8 mouse cellular contexts compared by ENCODE assay signal in genomic region chr2:106002835-106003739, GRCm38 (mm10). TPM values are rescaled to one million over a fixed set of nuclear protein-coding genes. Genes with fewer than 3 reads are reported as not detected.
A peak's percentile ranks its signal among the peaks of the same experiment; 100 is the strongest.
DNase-seq lines count a peak whose midpoint lies in the region; ATAC-seq and TF ChIP-seq lines count a peak whose summit lies in the region.

Dnajc24 (minus strand) TSS chr2:106003549.

- peaks cover 8% of the 10 kb centered on the region for H3K36me3 ChIP-seq in megakaryocyte, embryonic 14.5 days (replicated peaks; ENCODE audit: low read length)

- ATAC-seq in activated CD4-positive, CD25-positive, alpha-beta regulatory T cell, adult 4 months = peak; percentile 98

- peak within 1 kb of the TSS; percentile 92 for H3K4me3 ChIP-seq in cortical plate, adult 2 months (ENCODE audit: insufficient read depth, low read length)
- H3K4me3 ChIP-seq in megakaryocyte, embryonic 14.5 days (replicated peaks) = peak within 1 kb of the TSS; percentile 95

- TF ChIP-seq POLR2A in cortical plate, adult 2 months (IDR thresholded peaks at IDR 0.05; ENCODE audit: extremely low read depth, insufficient read depth, low read length) = peak; percentile 86

- TF ChIP-seq CTCF in cortical plate, adult 2 months (IDR thresholded peaks at IDR 0.05; ENCODE audit: extremely low read depth, insufficient read depth, low read length) = no peak

- H3K4me1 ChIP-seq in cortical plate, adult 2 months (ENCODE audit: control insufficient read depth, insufficient read depth, low read length) = 0 out of 2 replicates have a peak, but pooled peaks cover 1% of the 10 kb centered on the region
- peaks cover 3% of the 10 kb centered on the region; the same call in 1 of the 2 replicates for H3K4me1 ChIP-seq in megakaryocyte, embryonic 14.5 days

- no peak within 1 kb of the TSS for H3K27ac ChIP-seq in cortical plate, adult 2 months (ENCODE audit: insufficient read depth, low read length)

- no peaks in the 10 kb centered on the region for H3K27me3 ChIP-seq in megakaryocyte, embryonic 14.5 days (replicated peaks)

- peak; percentile 75 to 77 for DNase-seq in gastrocnemius, adult 8-10 months (ENCODE audit: low spot score in 2 of 2)
- DNase-seq in hindlimb bud, embryonic 11.5 days (ENCODE audit: extremely low spot score, low read depth, low spot score) = peak; percentile 86
- DNase-seq in left cerebral cortex, adult 8-10 months (ENCODE audit: low spot score in 2 of 2) = peak; percentile 85 to 92
- DNase-seq in right cerebral cortex, postnatal 10 days (ENCODE audit: low spot score in 2 of 2) = peak; percentile 94 to 95
- DNase-seq in urinary bladder, postnatal 25 days (ENCODE audit: low spot score) = peak; percentile 83

- no peaks in the 10 kb centered on the region for H3K9me3 ChIP-seq in megakaryocyte, embryonic 14.5 days

RNA-seq across cellular contexts. Expression of gene Dnajc24, which starts in this region (rescaled TPM):
- polyA plus RNA-seq in activated CD4-positive, CD25-positive, alpha-beta regulatory T cell, adult 4 months (2017; shearing (Covaris generic)) = 10 to 100 TPM; 36.9 to 48.5 TPM
- polyA plus RNA-seq in cortical plate, adult 2 months (2012; rRNA removed) = 19.7 and 20.9 TPM in 2 replicates
- 1 to 10 TPM; 5.5 to 7.8 (median 6.3) TPM for total RNA-seq in gastrocnemius, adult 8-10 months (2022)
- 10 to 100 TPM; 15.3 to 26.3 (median 23.1) TPM for total RNA-seq in left cerebral cortex, adult 8-10 months (2022)
- 17.4 TPM in 1 of 2 replicates, not detected in the other for polyA plus RNA-seq in megakaryocyte, embryonic 14.5 days (2012; ENCODE audit: insufficient read depth, low replicate concordance)
